Mouse (Mus musculus): ENCODE measurements around the gene Gm20683.
A peak's percentile ranks its signal among the peaks of the same experiment; 100 is the strongest.
"Not testable (repeated sequence)": the region's sequence is repeated elsewhere in the genome, so short reads cannot be mapped to it uniquely, and the experiment has no call there.

The Gm20683 gene

DNA sequence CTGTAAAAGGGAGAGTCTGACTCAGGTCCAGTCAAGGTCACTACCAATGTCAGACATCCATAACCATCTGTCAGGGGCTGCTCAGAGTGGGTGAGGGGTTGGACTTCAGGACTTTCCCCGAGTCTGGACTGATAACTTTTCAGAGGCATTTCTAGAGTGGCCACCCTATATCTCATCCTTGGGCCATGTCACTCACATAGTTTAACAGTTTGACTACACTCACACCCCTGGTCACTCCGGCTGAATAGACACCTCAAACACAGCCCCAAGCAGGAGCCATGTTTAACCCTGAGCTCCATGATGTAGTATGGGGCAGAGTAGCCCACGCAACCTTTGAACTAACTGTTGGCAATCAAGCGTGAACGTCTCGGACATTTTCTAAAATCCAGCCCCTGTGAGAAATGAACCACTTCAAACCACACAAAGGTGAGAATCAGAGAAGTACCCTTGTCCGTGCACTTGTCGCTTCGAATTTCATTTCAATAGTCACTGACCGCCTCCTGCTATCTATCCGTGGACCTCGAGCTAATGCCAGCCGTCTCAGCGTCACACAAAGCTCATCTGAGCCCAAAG lies 32.7 kb upstream of the Gm20683 start:
- DNase-seq (ENCODE audit: low read depth): no peak

DNA sequence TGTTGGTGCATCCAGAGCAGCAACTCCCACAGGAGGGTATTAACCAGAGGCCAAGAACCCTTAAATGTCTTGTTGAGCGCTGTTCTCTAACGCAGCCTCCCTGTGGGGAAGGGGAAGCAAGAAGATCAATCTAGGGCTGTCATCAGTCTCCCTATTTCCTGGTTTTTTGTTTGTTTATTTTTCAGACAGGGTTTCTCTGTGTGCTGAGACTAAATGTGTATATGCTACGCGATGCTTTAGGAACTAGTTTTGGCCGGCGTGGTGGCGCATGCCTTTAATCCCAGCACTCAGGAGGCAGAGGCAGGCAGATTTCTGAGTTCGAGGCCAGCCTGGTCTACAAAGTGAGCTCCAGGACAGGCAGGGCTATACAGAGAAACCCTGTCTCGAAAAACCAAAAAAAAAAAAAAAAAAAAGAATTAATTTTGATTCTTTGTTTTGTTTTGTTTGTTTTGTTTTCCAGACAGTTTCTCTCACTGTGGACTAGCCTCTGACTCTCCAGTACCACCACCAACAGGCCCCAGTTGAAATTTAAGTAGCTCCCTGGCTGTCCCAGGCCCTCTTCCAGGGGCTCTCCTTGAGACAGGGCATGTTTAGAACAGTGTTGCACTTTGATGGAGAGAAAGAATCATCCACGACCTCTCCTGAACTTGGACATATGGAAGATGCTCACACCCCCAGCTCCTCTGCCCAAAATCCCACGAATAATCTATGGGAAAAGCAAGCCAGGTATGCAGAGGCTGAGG lies 32.0 kb upstream of the Gm20683 start:
- no peak for DNase-seq (ENCODE audit: low read depth)

DNA sequence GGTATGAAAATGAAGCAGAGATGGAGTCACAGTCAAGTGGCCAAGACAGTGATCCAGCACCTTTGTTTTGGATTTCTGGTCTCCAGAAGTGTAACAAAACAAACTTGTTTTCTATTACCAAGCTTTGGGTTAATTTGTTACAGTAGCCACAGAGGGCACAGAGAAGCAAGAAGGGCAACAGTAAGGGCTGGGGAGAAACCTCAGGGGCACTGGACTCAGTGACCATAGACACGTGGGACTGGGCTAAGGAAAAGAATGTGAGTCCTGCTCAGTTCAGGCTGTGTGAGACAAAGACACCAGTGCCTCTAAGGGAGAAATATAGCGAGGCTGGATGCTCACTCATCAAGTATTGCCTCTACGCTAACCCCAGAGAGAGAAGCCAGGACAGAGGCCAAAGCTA lies 31.1 kb upstream of the Gm20683 start:
- no peak for DNase-seq (ENCODE audit: low read depth)

DNA sequence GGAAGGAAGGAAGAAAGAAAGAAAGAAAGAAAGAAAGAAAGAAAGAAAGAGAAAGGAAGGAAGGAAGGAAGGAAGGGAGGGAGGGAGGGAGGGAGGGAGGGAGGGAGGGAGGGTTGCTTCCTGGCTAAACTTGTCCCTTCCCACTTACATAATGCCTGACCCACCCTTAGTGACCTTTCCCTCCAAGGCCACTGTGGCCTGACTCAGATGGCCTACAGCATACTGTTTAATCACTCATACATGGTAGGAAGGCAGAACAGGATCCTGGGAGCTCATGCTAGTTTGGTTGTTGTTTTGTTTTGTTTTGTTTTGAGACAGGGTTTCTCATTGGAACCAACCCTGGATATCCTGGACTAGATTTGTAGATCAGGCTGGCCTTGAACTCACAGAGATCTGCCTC lies 30.0 kb upstream of the Gm20683 start:
- DNase-seq (ENCODE audit: low read depth): not testable (repeated sequence)

GRCm38 (mm10) chr17:25869954-25870353 lies 28.4 kb upstream of the Gm20683 start:
- no peak for DNase-seq (ENCODE audit: low read depth)

DNA sequence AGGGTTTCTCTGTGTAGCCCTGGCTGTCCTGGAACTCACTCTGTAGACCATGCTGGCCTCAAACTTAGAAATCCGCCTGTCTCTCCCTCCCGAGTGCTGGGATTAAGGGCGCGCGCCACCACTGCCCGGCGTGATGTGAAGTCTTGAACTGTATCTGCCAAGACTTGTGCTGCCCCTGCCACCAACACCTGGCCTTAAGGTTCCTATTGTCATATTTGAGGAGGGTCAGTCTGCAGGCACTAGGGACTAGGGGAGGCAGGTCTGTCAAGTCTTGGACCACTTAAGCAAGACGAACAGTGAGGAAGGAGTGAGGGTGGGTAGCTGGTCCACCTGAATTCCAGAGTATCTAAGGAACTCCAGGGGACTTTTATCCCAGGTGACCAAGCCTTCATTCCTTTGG lies 27.9 kb upstream of the Gm20683 start:
- no peak for DNase-seq (ENCODE audit: low read depth)

DNA sequence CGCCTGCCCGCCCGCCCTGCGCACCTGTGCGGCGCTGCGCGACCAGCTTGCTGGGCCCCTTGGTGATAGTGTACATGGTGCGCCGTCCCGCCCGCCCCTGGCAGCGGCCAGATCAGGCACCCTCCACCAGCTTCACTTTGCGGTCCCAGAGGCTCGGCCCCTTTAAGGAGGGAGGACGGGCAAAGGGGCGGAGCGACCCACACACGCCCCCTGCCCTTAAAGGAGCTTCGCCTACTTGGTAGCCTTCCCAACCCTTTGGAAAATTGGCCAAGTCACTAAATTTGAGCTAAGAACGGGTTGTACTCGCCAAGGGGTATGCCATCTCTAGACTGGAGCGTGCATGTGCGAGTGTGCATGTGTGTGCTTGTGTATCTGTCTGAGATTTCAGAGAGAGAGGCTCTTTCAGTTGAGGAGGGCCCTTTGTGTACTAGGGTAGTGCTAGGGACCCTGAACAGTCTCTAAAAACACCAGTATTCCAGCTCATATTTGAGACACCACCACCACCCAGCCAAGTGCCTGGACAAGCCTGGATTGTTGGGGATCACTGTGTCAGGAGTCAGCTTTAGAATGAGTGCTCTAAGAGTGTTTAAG lies 27.1 kb upstream of the Gm20683 start, which contains the start of gene Mcrip2:
Gene Mcrip2, minus strand, starts transcription at position 164 of the 591 bp plus-strand sequence.
- peak; percentile 81 for DNase-seq (ENCODE audit: low read depth)

GRCm38 (mm10) chr17:25867836-25868600 lies 26.5 kb upstream of the Gm20683 start:
- DNase-seq (ENCODE audit: low read depth): no peak

DNA sequence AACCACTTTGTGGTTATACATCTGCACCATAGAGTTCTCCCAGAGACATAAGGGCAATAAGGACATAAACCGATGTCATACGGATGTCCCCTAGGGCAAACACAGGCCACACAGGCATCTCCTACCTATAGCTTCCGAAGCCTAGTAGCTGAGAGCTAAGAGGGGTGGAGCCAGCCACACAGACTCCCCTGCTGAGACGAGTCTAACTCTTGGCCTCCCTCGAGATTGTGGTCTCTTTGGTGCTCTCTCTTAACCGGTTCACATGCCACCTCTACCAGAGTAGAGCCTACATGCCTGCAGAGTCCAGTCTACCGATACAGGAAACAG lies 25.9 kb upstream of the Gm20683 start:
- peak; percentile 57 for DNase-seq (ENCODE audit: low read depth)

GRCm38 (mm10) chr17:25866172-25866571 lies 24.6 kb upstream of the Gm20683 start:
- DNase-seq (ENCODE audit: low read depth): no peak

GRCm38 (mm10) chr17:25865288-25865687 lies 23.7 kb upstream of the Gm20683 start:
- DNase-seq (ENCODE audit: low read depth): no peak

GRCm38 (mm10) chr17:25864311-25864710 lies 22.7 kb upstream of the Gm20683 start:
- no peak for DNase-seq (ENCODE audit: low read depth)

- no peak for DNase-seq (ENCODE audit: low read depth)
Observed at GRCm38 (mm10) chr17:25863681-25864080, 22.1 kb upstream of the Gm20683 start.

- no peak for DNase-seq (ENCODE audit: low read depth)
Observed at GRCm38 (mm10) chr17:25861704-25862612, 20.4 kb upstream of the Gm20683 start.

DNA sequence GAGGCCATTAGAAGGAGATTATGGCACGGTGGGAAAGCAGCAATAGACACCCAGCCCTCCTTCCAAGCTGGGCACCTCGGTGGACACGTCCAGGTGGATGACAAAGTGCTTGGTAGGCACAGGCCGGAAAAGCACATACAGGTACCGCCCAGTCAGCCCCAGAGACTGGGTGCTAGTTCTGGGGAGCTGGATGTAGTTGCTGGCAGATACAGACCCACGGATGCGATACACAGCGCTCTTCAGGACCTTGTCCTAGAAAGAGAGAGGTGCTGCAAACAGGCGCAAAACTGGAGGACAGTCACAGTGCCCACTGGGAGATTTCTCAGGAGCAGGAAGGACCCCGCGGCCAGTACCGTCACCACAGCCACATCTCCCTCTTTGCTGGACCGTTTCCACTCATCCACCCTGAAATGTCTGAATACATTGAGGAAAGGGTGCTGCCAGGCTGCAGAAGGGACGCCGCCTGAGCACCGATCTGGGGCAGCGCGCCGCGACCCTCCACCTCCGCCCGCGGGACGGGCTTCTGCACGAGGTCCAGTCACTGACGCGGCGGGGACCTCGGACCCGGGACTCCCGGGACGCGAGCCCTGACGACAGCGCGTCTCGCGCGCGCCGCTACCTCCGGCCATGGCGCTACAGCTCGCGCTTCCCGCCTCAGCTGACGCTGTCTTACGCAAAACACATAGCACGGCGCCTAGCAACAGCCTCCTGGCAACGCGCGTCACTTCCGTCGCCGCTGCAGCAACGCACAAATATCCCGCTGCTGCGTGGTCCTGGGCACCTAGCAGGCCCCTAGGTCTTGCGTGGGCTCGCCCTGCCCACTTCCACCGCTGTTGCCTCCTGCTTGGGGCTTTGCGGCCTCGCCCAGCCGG lies 19.5 kb upstream of the Gm20683 start, which contains the start of gene Wdr90:
Gene Wdr90, minus strand, starts transcription at position 670 of the 872 bp plus-strand sequence.
- DNase-seq (ENCODE audit: low read depth): peak; percentile 96

- DNase-seq (ENCODE audit: low read depth): no peak
Observed at GRCm38 (mm10) chr17:25860229-25860628, 18.7 kb upstream of the Gm20683 start.

GRCm38 (mm10) chr17:25844396-25844901 lies 2.9 kb upstream of the Gm20683 start, which contains the start of gene Rhot2:
Rhot2 (minus strand) TSS chr17:25844851.
- DNase-seq (ENCODE audit: low read depth): peak; percentile 98

DNA sequence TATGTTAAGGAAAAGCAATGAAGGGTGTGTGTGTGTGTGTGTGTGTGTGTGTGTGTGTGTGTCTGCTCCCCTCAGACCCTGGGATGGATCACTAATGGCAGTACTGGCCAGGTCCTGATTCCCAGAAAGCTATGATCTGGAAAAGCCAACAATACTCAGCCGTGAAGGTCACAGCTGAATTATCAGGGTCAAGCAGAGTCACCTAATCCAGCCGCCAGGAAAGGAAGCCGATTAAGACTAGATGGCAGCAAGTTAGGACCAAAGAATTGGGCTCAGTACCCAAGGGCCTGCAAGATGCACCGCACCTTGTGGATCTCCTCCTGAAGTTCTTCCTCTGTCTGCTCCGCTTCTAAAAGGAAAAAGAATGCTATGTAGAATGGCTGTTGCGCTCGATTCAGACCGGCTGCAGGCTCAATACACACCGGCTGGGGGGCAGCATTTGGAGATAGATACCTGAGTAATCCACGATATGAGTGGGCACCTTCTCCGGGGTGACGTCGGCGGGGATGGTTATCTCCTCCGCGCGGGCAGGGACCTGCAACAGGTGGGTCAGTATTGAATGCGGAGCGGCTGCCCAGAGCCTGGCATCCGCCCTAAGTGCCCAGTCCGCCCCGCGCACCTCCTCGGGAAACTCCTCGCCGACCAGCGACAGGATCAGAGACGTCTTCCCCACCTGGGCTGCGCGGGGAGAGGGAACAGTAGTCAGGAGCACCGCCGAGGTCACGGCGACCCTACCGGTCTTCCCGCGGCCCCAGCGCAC lies 2.3 kb upstream of the Gm20683 start:
- no peak for DNase-seq (ENCODE audit: low read depth)

GRCm38 (mm10) chr17:25843122-25843521 lies 1.6 kb upstream of the Gm20683 start:
- DNase-seq (ENCODE audit: low read depth): no peak

DNA sequence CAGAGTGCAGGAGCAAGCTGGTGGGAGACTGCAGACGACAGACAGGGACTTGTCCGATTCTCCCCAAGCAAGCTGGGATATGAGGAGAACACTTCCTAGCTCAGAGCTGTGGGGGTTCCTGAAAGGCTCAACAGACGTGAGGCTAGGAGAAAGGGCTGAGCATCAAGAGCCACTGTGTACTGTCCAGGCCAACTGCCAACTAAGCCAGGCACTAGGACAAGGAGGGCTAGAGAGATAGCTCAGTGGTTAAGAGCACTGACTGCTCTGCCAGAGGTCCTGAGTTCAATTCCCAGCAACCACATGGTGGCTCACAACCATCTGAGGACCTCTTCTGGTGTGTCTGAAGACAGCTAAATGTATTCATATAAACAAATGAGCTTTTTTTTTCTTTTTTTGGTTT lies 946 bp upstream of the Gm20683 start:
- no peak for DNase-seq (ENCODE audit: low read depth)

Measured in induced T-regulatory cell, adult 2 months (primary cell).